Mouse (Mus musculus) stomach, embryonic 14.5 days (tissue): ENCODE data around the gene Efemp2. TPM values are rescaled to one million over a fixed set of nuclear protein-coding genes. Genes with fewer than 3 reads are reported as not detected.

ENCODE experiments used
- ATAC-seq: fragments of 200-750 bp; cut with Nextera tagmentation; 2 replicates; pipeline ENCODE4 v1.8.0; 2017; ENCODE audit warnings: low read depth, moderate TSS enrichment; ENCODE audit not compliant: insufficient number of reproducible peaks, insufficient read depth, low FRiP score
- H3K27ac ChIP-seq: fragments of 300-500 bp; sonication (generic); 2 replicates; pipeline ENCODE4 v1.5.1; 2014; ENCODE audit warnings: mild to moderate bottlenecking, low read length, moderate library complexity, mixed read lengths
- H3K27me3 ChIP-seq: fragments of 300-500 bp; sonication (generic); 2 replicates; pipeline ENCODE4 v1.6.1; 2014; ENCODE audit warnings: low read length, control low read depth, mixed read lengths; ENCODE audit not compliant: control insufficient read depth, insufficient read depth
- H3K36me3 ChIP-seq: fragments of 300-500 bp; sonication (generic); 2 replicates; pipeline ENCODE4 v1.6.1; 2014; ENCODE audit warnings: mild to moderate bottlenecking, control low read depth, low read length, moderate library complexity, mixed read lengths; ENCODE audit not compliant: control insufficient read depth, insufficient read depth
- H3K4me1 ChIP-seq: fragments of 300-500 bp; sonication (generic); 2 replicates; pipeline ENCODE4 v1.6.1; 2014; ENCODE audit warnings: low read length, control low read depth, mixed read lengths; ENCODE audit not compliant: control insufficient read depth, insufficient read depth
- H3K4me2 ChIP-seq: fragments of 300-500 bp; sonication (generic); replicated peaks from 2 replicates; pipeline ENCODE4 v1.6.1; 2014; ENCODE audit warnings: low read depth, low read length, control low read depth
- H3K4me3 ChIP-seq: fragments of 300-500 bp; sonication (generic); 2 replicates; pipeline ENCODE4 v1.5.1; 2014; ENCODE audit warnings: low read depth, low read length, control low read depth
- H3K9ac ChIP-seq: fragments of 300-500 bp; sonication (generic); replicated peaks from 2 replicates; pipeline ENCODE4 v1.6.1; 2014; ENCODE audit warnings: low read depth, mild to moderate bottlenecking, control low read depth, low read length, moderate library complexity, mixed read lengths
- H3K9me3 ChIP-seq: fragments of 300-500 bp; sonication (generic); 2 replicates; pipeline ENCODE4 v1.6.1; 2016; ENCODE audit warnings: low read depth, low read length, control low read depth; ENCODE audit not compliant: control insufficient read depth
- WGBS: fragments of 180-500 bp; shearing (Covaris S2); extraction: QIAGEN DNeasy Blood & Tissue Kit; methylation state at CpG from one replicate; pipeline ENCODE4 v1.1.7; 2014; 5-methylcytosine and 5-hydroxymethylcytosine counted together
- polyA plus RNA-seq: library from polyadenylated mRNA; unstranded; fragments of >200 nt; fragmentation: Nextera tagmentation; extraction: Ambion mirVana; gene quantifications from 2 replicates; pipeline ENCODE4 v1.2.1, GENCODE M21; 2014

Gene Efemp2
- polyA plus RNA-seq, 1 experiment from 2014 or later = 179 TPM

GRCm38 (mm10) chr19:5477668-5478300 is 4.0 kb downstream of the Efemp2 start:
- Histone ChIP-seq H3K27me3 (no peaks in the 10 kb centered on the region), H3K9me3 (no peaks in the 10 kb centered on the region), H3K4me3 (no peak overlapping the region), H3K9ac (no peak overlapping the region), H3K27ac (no peak overlapping the region), H3K4me2 (no peak overlapping the region), H3K36me3 (peaks cover 23% of the 10 kb centered on the region), H3K4me1 (peaks cover 5% of the 10 kb centered on the region)
- WGBS = 87% methylated on average over 18 of the region's 18 CpGs
- no peak for ATAC-seq

GRCm38 (mm10) chr19:5480016-5480415 is 6.3 kb downstream of the Efemp2 start:
- Histone ChIP-seq H3K9me3 (no peaks in the 10 kb centered on the region), H3K4me3 (no peak overlapping the region), H3K4me1 (peaks cover 5% of the 10 kb centered on the region), H3K4me2 (no peak overlapping the region), H3K36me3 (peaks cover 42% of the 10 kb centered on the region), H3K27me3 (no peaks in the 10 kb centered on the region), H3K27ac (no peak overlapping the region), H3K9ac (no peak overlapping the region)
- WGBS = 91% methylated on average over 10 of the region's 10 CpGs
- no peak for ATAC-seq

- no peak overlapping the region for H3K27ac ChIP-seq
- no peaks in the 10 kb centered on the region for H3K27me3 ChIP-seq
- ATAC-seq = no peak
- no peak overlapping the region for H3K4me2 ChIP-seq
- H3K9ac ChIP-seq = no peak overlapping the region
- H3K36me3 ChIP-seq = peaks cover 53% of the 10 kb centered on the region
- H3K4me3 ChIP-seq = no peak overlapping the region
- H3K4me1 ChIP-seq = 0 out of 2 replicates have a peak, but pooled peaks cover under 1% of the 10 kb centered on the region
- 90% methylated on average over 10 of the region's 10 CpGs for WGBS
- no peaks in the 10 kb centered on the region for H3K9me3 ChIP-seq
Measured at GRCm38 (mm10) chr19:5481398-5481797, 7.6 kb downstream of the Efemp2 start.

GRCm38 (mm10) chr19:5483386-5484359 is 9.9 kb downstream of the Efemp2 start:
- WGBS = 91% methylated on average over 19 of the region's 19 CpGs
- Histone ChIP-seq H3K4me1 (peaks cover 12% of the 10 kb centered on the region), H3K36me3 (peaks cover 47% of the 10 kb centered on the region)

GRCm38 (mm10) chr19:5484496-5484895 is 10.7 kb downstream of the Efemp2 start:
- Histone ChIP-seq H3K27me3 (no peaks in the 10 kb centered on the region), H3K4me2 (no peak overlapping the region), H3K27ac (no peak overlapping the region), H3K9ac (no peak overlapping the region), H3K4me3 (no peak overlapping the region), H3K4me1 (peaks cover 15% of the 10 kb centered on the region), H3K9me3 (no peaks in the 10 kb centered on the region), H3K36me3 (peaks cover 43% of the 10 kb centered on the region)
- ATAC-seq = no peak
- WGBS = 90% methylated on average over 5 of the region's 5 CpGs

More at GRCm38 (mm10) chr19:5483386-5484359, 9.9 kb downstream of the Efemp2 start:
- no peak for ATAC-seq
- Histone ChIP-seq H3K9me3 (no peaks in the 10 kb centered on the region), H3K4me3 (no peak overlapping the region), H3K4me2 (no peak overlapping the region), H3K27ac (no peak overlapping the region), H3K27me3 (no peaks in the 10 kb centered on the region), H3K9ac (no peak overlapping the region)

- WGBS = 87% methylated on average over 8 of the region's 8 CpGs
- Histone ChIP-seq H3K27ac (no peak overlapping the region), H3K4me3 (no peak overlapping the region), H3K9me3 (no peaks in the 10 kb centered on the region), H3K27me3 (no peaks in the 10 kb centered on the region), H3K9ac (no peak overlapping the region), H3K36me3 (peaks cover 40% of the 10 kb centered on the region), H3K4me1 (peaks cover 17% of the 10 kb centered on the region), H3K4me2 (no peak overlapping the region)
- ATAC-seq = no peak
Measured at GRCm38 (mm10) chr19:5485371-5485770, 11.6 kb downstream of the Efemp2 start.

- no peak overlapping the region for H3K4me2 ChIP-seq
- WGBS = 93% methylated on average over 7 of the region's 7 CpGs
- ATAC-seq = no peak
- peaks cover 17% of the 10 kb centered on the region for H3K4me1 ChIP-seq
- H3K36me3 ChIP-seq = peaks cover 37% of the 10 kb centered on the region
- H3K27me3 ChIP-seq = no peaks in the 10 kb centered on the region
- H3K9me3 ChIP-seq = no peaks in the 10 kb centered on the region
- H3K4me3 ChIP-seq = no peak overlapping the region
- no peak overlapping the region for H3K9ac ChIP-seq
- no peak overlapping the region for H3K27ac ChIP-seq
Measured at GRCm38 (mm10) chr19:5485821-5486220, 12.1 kb downstream of the Efemp2 start.

GRCm38 (mm10) chr19:5486286-5486685 is 12.5 kb downstream of the Efemp2 start:
- H3K4me2 ChIP-seq = no peak overlapping the region
- H3K4me3 ChIP-seq = no peak overlapping the region
- peaks cover 37% of the 10 kb centered on the region for H3K36me3 ChIP-seq
- H3K9me3 ChIP-seq = no peaks in the 10 kb centered on the region
- no peaks in the 10 kb centered on the region for H3K27me3 ChIP-seq
- WGBS = 80% methylated on average over 8 of the region's 8 CpGs
- H3K27ac ChIP-seq = no peak overlapping the region
- no peak overlapping the region for H3K9ac ChIP-seq
- ATAC-seq = no peak
- H3K4me1 ChIP-seq = peaks cover 17% of the 10 kb centered on the region
